Mouse (Mus musculus) MEL (cell line): ENCODE data around the gene Hnrnpa2b1. TPM values are rescaled to one million over a fixed set of nuclear protein-coding genes. Genes with fewer than 3 reads are reported as not detected.

Experiments
- DNase-seq: peaks from one replicate; pipeline ENCODE4 v3.0.0; 2011; ENCODE audit warnings: low read depth, low spot score
- H3K27ac ChIP-seq: 2 replicates; pipeline ENCODE4 v1.5.1; 2012; ENCODE audit warnings: low read depth, mild to moderate bottlenecking, control low read depth, low read length, moderate library complexity; ENCODE audit not compliant: control insufficient read depth
- H3K27me3 ChIP-seq, 2 experiments: fragments of 150-350 bp in 1 of 2; sonication (generic) in 1 of 2; 2 replicates each; pipeline ENCODE4 v1.6.1; 2012; ENCODE audit warnings: low read length in 2 of 2, mild to moderate bottlenecking in 2 of 2, improper control_type of control experiment in 1 of 2, moderate library complexity in 1 of 2; ENCODE audit not compliant: insufficient read depth in 2 of 2, control insufficient read depth in 1 of 2
- H3K36me3 ChIP-seq, 2 experiments: 2 replicates each; pipeline ENCODE4 v1.6.1; 2012 to 2014; ENCODE audit warnings: low read length in 2 of 2, improper control_type of control experiment in 1 of 2, inconsistent platforms in 1 of 2, mild to moderate bottlenecking in 1 of 2; ENCODE audit not compliant: insufficient read depth in 2 of 2, control insufficient read depth in 1 of 2
- H3K4me1 ChIP-seq, 2 experiments: fragments of 150-350 bp in 1 of 2; sonication (generic) in 1 of 2; 2 replicates each; pipeline ENCODE4 v1.6.1; 2012; ENCODE audit warnings: low read length in 2 of 2, improper control_type of control experiment in 1 of 2, mild to moderate bottlenecking in 1 of 2; ENCODE audit not compliant: insufficient read depth in 2 of 2, control insufficient read depth in 1 of 2
- H3K4me3 ChIP-seq, 2 experiments: fragments of 150-350 bp in 1 of 2; sonication (generic) in 1 of 2; 2 replicates each; pipeline ENCODE4 v1.5.1; 2012; ENCODE audit warnings: low read depth in 2 of 2, low read length in 2 of 2, mild to moderate bottlenecking in 2 of 2, moderate library complexity in 2 of 2, control low read depth in 1 of 2, improper control_type of control experiment in 1 of 2; ENCODE audit not compliant: control insufficient read depth in 1 of 2, insufficient read depth in 1 of 2
- H3K79me2 ChIP-seq: 2 replicates; pipeline ENCODE4 v1.6.1; 2012; ENCODE audit warnings: mild to moderate bottlenecking, low read length, moderate library complexity; ENCODE audit not compliant: control insufficient read depth, poor library complexity, insufficient read depth
- H3K9ac ChIP-seq: 2 replicates; pipeline ENCODE4 v1.6.1; 2012; ENCODE audit warnings: low read depth, mild to moderate bottlenecking, control low read depth, low read length, moderate library complexity; ENCODE audit not compliant: control insufficient read depth, poor library complexity, severe bottlenecking
- H3K9me3 ChIP-seq: fragments of 150-350 bp; sonication (generic); replicated peaks from 2 replicates; pipeline ENCODE4 v1.6.1; 2012; ENCODE audit warnings: mild to moderate bottlenecking, low read length, improper control_type of control experiment, moderate library complexity; ENCODE audit not compliant: insufficient read depth
- BHLHE40 ChIP-seq: IDR thresholded peaks from 2 replicates; pipeline ENCODE4 v1.6.1; 2012; ENCODE audit warnings: low read depth, mild to moderate bottlenecking, inconsistent platforms, low read length, improper control_type of control experiment, borderline replicate concordance
- CHD1 ChIP-seq: IDR thresholded peaks from 2 replicates; pipeline ENCODE4 v1.6.1; 2012; ENCODE audit warnings: low read depth, mild to moderate bottlenecking, inconsistent platforms, low read length, improper control_type of control experiment
- CHD2 ChIP-seq: IDR thresholded peaks from 2 replicates; pipeline ENCODE4 v1.6.1; 2011; ENCODE audit warnings: low read length, improper control_type of control experiment
- CTCF ChIP-seq, 3 experiments: IDR thresholded peaks in 2 of 3; conservative IDR thresholded peaks in 1 of 3; 2 replicates each; pipeline ENCODE4 v1.5.1; 2011 to 2012; ENCODE audit warnings: low read length in 3 of 3, low read depth in 2 of 3, mild to moderate bottlenecking in 2 of 3, improper control_type of control experiment in 1 of 3, inconsistent platforms in 1 of 3, mixed read lengths in 1 of 3, moderate library complexity in 1 of 3; ENCODE audit not compliant: control insufficient read depth in 1 of 3, insufficient read depth in 1 of 3, poor library complexity in 1 of 3, severe bottlenecking in 1 of 3
- E2F4 ChIP-seq: IDR thresholded peaks from 2 replicates; pipeline ENCODE4 v1.6.1; 2011; ENCODE audit warnings: low read depth, low read length, improper control_type of control experiment, borderline replicate concordance
- ELF1 ChIP-seq: IDR thresholded peaks from 2 replicates; pipeline ENCODE4 v1.6.1; 2014; ENCODE audit warnings: low read depth, mild to moderate bottlenecking, inconsistent platforms, low read length, improper control_type of control experiment, moderate library complexity
- EP300 ChIP-seq, 2 experiments: IDR thresholded peaks; 2 replicates each; pipeline ENCODE4 v1.6.1; 2011; ENCODE audit warnings: improper control_type of control experiment in 2 of 2, low read length in 2 of 2, low read depth in 1 of 2, mild to moderate bottlenecking in 1 of 2
- ETS1 ChIP-seq: IDR thresholded peaks from 2 replicates; pipeline ENCODE4 v1.6.1; 2012; ENCODE audit warnings: low read depth, mild to moderate bottlenecking, inconsistent platforms, low read length, improper control_type of control experiment, moderate library complexity
- GABPA ChIP-seq: IDR thresholded peaks from 2 replicates; pipeline ENCODE4 v1.6.1; 2012; ENCODE audit warnings: low read depth, mild to moderate bottlenecking, inconsistent platforms, low read length, improper control_type of control experiment, moderate library complexity
- GATA1 ChIP-seq: IDR thresholded peaks from 2 replicates; pipeline ENCODE4 v1.6.1; 2011; ENCODE audit warnings: low read depth, low read length, improper control_type of control experiment
- JUND ChIP-seq: IDR thresholded peaks from 2 replicates; pipeline ENCODE4 v1.6.1; 2011; ENCODE audit warnings: low read depth, mild to moderate bottlenecking, improper control_type of control experiment, low read length
- MAFK ChIP-seq: IDR thresholded peaks from 2 replicates; pipeline ENCODE4 v1.6.1; 2011; ENCODE audit warnings: low read depth, mild to moderate bottlenecking, low read length, improper control_type of control experiment, borderline replicate concordance
- MAZ ChIP-seq: IDR thresholded peaks from 2 replicates; pipeline ENCODE4 v1.6.1; 2012; ENCODE audit warnings: low read depth, mild to moderate bottlenecking, inconsistent platforms, low read length, improper control_type of control experiment
- MYB ChIP-seq: IDR thresholded peaks from 2 replicates; pipeline ENCODE4 v1.6.1; 2011; ENCODE audit warnings: mild to moderate bottlenecking, low read depth, low read length, improper control_type of control experiment
- MYC ChIP-seq: IDR thresholded peaks from 2 replicates; pipeline ENCODE4 v1.6.1; 2011; ENCODE audit warnings: low read depth, mild to moderate bottlenecking, low read length, improper control_type of control experiment, moderate library complexity
- NELFE ChIP-seq: IDR thresholded peaks from 2 replicates; pipeline ENCODE4 v1.6.1; 2011; ENCODE audit warnings: low read depth, low read length, improper control_type of control experiment
- POLR2A ChIP-seq, 2 experiments: IDR thresholded peaks; 2 replicates each; pipeline ENCODE4 v1.6.1; 2011 to 2012; ENCODE audit warnings: low read length in 2 of 2, mild to moderate bottlenecking in 2 of 2, control low read depth in 1 of 2, improper control_type of control experiment in 1 of 2, low read depth in 1 of 2, moderate library complexity in 1 of 2; ENCODE audit not compliant: control insufficient read depth in 1 of 2, insufficient read depth in 1 of 2, poor library complexity in 1 of 2
- POLR2AphosphoS2 ChIP-seq: IDR thresholded peaks from 2 replicates; pipeline ENCODE4 v1.6.1; 2011; ENCODE audit warnings: low read length, improper control_type of control experiment
- POLR2AphosphoS5 ChIP-seq: IDR thresholded peaks from 2 replicates; pipeline ENCODE4 v1.6.1; 2012; ENCODE audit warnings: low read depth, borderline replicate concordance, mild to moderate bottlenecking, inconsistent platforms, low read length, moderate library complexity, mixed read lengths
- SMC3 ChIP-seq: IDR thresholded peaks from 2 replicates; pipeline ENCODE4 v1.6.1; 2011; ENCODE audit warnings: low read depth, low read length, improper control_type of control experiment
- TBP ChIP-seq: IDR thresholded peaks from 2 replicates; pipeline ENCODE4 v1.8.0; 2011; ENCODE audit warnings: low read depth, low read length, improper control_type of control experiment
- TCF12 ChIP-seq: IDR thresholded peaks from 2 replicates; pipeline ENCODE4 v1.6.1; 2014; ENCODE audit warnings: low read depth, mild to moderate bottlenecking, inconsistent platforms, low read length, improper control_type of control experiment, moderate library complexity
- USF1 ChIP-seq: IDR thresholded peaks from 2 replicates; pipeline ENCODE4 v1.6.1; 2014; ENCODE audit warnings: low read depth, mild to moderate bottlenecking, inconsistent platforms, low read length, improper control_type of control experiment, moderate library complexity
- ZC3H11A ChIP-seq: IDR thresholded peaks from 2 replicates; pipeline ENCODE4 v1.6.1; 2012; ENCODE audit warnings: low read depth, mild to moderate bottlenecking, inconsistent platforms, low read length, improper control_type of control experiment
- ZKSCAN1 ChIP-seq: IDR thresholded peaks from 2 replicates; pipeline ENCODE4 v1.6.1; 2012; ENCODE audit warnings: low read depth, mild to moderate bottlenecking, inconsistent platforms, low read length, improper control_type of control experiment, moderate library complexity
- ZMIZ1 ChIP-seq: IDR thresholded peaks from 2 replicates; pipeline ENCODE4 v1.6.1; 2012; ENCODE audit warnings: low read depth, mild to moderate bottlenecking, inconsistent platforms, low read length, improper control_type of control experiment, moderate library complexity
- ZNF384 ChIP-seq: IDR thresholded peaks from 2 replicates; pipeline ENCODE4 v1.6.1; 2012; ENCODE audit warnings: low read depth, mild to moderate bottlenecking, inconsistent platforms, low read length, improper control_type of control experiment
- polyA plus RNA-seq, 2 experiments: library from polyadenylated mRNA; stranded (reverse) in 1 of 2; unstranded in 1 of 2; fragments of >175 nt in 1 of 2; fragments of >200 nt in 1 of 2; gene quantifications; 2 replicates each; pipeline versions ENCODE4 v1.2.1 to v1.2.4; 2012; ENCODE audit warnings: low replicate concordance in 2 of 2, low read depth in 1 of 2; ENCODE audit not compliant: insufficient read length in 2 of 2, insufficient read depth in 1 of 2, missing spikeins in 1 of 2
- total RNA-seq: library from RNA; depleted of rRNA; stranded (reverse); fragments of 300-350 nt; gene quantifications from 2 replicates; pipeline ENCODE4 v1.2.3, GENCODE M21; 2012

Hnrnpa2b1 gene
- total and polyA plus RNA-seq, 3 experiments: 635 to 1,710 (median 1,226) TPM

DNA sequence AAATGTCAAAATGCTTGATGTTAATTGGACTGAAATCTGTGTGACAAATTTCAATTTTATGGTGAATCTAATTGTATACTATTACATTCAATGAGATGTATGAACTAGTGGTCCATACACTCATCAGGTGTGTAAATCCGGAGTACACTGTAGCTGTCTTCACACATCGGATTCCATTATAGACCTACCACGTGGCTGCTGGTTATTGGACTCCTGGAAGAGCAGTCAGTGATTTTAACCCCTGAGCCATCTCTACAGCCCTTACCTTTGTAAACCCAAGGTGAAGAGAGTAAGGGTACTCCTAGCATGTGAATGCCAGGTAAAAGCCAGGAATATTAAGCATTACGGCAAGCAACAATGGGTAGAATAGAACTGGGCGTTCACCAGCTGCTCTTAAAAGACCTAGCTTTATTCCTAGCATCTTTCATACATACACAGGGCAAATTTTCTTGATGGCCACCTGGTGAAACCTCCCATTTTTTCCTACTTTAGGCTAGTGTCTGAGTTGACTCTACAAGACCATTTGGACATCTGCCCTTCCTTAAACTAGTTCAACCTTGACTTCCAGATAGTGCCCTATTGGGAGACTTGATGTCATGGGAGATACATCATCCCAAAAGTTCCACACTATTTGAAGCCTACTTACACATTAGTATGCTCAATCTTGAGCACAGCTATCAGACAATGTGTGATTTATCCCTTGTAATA lies 10.2 kb downstream of the Hnrnpa2b1 start:
- TF ChIP-seq ETS1: 0 out of 2 replicates have a peak, but pooled peaks have one; percentile 1
- peak in 1 of 2 experiments; percentile 78; a peak in 2 of 4 replicates for TF ChIP-seq POLR2A (IDR thresholded peaks at IDR 0.05; ENCODE audit: control insufficient read depth in 1 of 2, insufficient read depth in 1 of 2, low read depth in 1 of 2, low read length in 2 of 2, poor library complexity in 1 of 2)
- TF ChIP-seq POLR2AphosphoS2: peak; percentile 70
- TF ChIP-seq GABPA: no peak
- TF ChIP-seq MYC: peak; percentile 32; the same call in 1 of the 2 replicates
- no peak for TF ChIP-seq MAZ
- TF ChIP-seq ZMIZ1: peak; percentile 59; the same call in 1 of the 2 replicates
- TF ChIP-seq CHD1: no peak
- no peak for TF ChIP-seq GATA1
- peak; percentile 17; the same call in 1 of the 2 replicates for TF ChIP-seq MYB
- TF ChIP-seq USF1: no peak
- no peak for TF ChIP-seq CHD2
- no peak for TF ChIP-seq ZNF384
- no peak for TF ChIP-seq CTCF (IDR thresholded peaks at IDR 0.05 in 2 of 3, conservative IDR thresholded peaks at IDR 0.05 in 1 of 3; ENCODE audit: control insufficient read depth in 1 of 3, insufficient read depth in 1 of 3, low read depth in 2 of 3, low read length in 3 of 3, poor library complexity in 1 of 3, severe bottlenecking in 1 of 3)
- peak; percentile 67; the same call in 1 of the 2 replicates for TF ChIP-seq POLR2AphosphoS5
- no peak for TF ChIP-seq NELFE
- TF ChIP-seq TBP: no peak
- no peak for TF ChIP-seq MAFK
- no peak for TF ChIP-seq EP300 (IDR thresholded peaks at IDR 0.05; ENCODE audit: low read depth in 1 of 2, low read length in 2 of 2)
- TF ChIP-seq BHLHE40: no peak
- no peak for TF ChIP-seq ZC3H11A
- no peak for TF ChIP-seq ZKSCAN1
- TF ChIP-seq JUND: peak; percentile 11; the same call in 1 of the 2 replicates
- no peak for TF ChIP-seq E2F4
- TF ChIP-seq ELF1: no peak
- peak; percentile 2; the same call in 1 of the 2 replicates for TF ChIP-seq SMC3
- TF ChIP-seq TCF12: no peak
- Histone ChIP-seq H3K9me3 (no peaks in the 10 kb centered on the region), H3K36me3 (peaks cover 32 to 38% of the 10 kb centered on the region in 2 experiments), H3K4me1 (no peaks in the 10 kb centered on the region), H3K79me2 (peaks cover 3% of the 10 kb centered on the region; the same call in 1 of the 2 replicates), H3K4me3 (no peak overlapping the region), H3K9ac (no peak overlapping the region), H3K27me3 (no peaks in the 10 kb centered on the region), H3K27ac (no peak overlapping the region)
- DNase-seq: peak; percentile 66
